Mouse (Mus musculus) stomach, postnatal 0 days (tissue): ENCODE measurements around the gene Kcnab2.

Source experiments
- CTCF ChIP-seq: IDR thresholded peaks from 2 replicates; pipeline ENCODE4 v1.5.1; 2016; ENCODE audit warnings: antibody characterized with exemption, low read depth, mild to moderate bottlenecking, moderate library complexity
- EP300 ChIP-seq: optimal IDR thresholded peaks from 2 replicates; pipeline ENCODE3; 2016; ENCODE audit warnings: antibody characterized with exemption

- TF ChIP-seq CTCF (no peak), EP300 (no peak)
Measured at GRCm38 (mm10) chr4:152355672-152356071, 122.0 kb downstream of the Kcnab2 start.
